Mouse (Mus musculus) inflammation-experienced regulatory T-cells, adult 6 months (primary cell): ENCODE data around the gene Gnl2. TPM values are rescaled to one million over a fixed set of nuclear protein-coding genes. Genes with fewer than 3 reads are reported as not detected.

Experiments used
- ATAC-seq: one replicate; pipeline ENCODE4 v1.8.0; 2017
- polyA plus RNA-seq, 3 experiments: library from polyadenylated mRNA; unstranded; fragments of 100-300 nt; shearing (Covaris generic); gene quantifications; one replicate each; pipeline ENCODE4 v1.2.1; 2017

Gnl2 gene
- polyA plus RNA-seq, 3 experiments from 2014 or later = 44.4 to 76.7 (median 68.9) TPM

- ATAC-seq = no peak
Measured at GRCm38 (mm10) chr4:125004886-125005285, 11.5 kb upstream of the Gnl2 start.

GRCm38 (mm10) chr4:125007460-125007859, 8.9 kb upstream of the Gnl2 start:
- ATAC-seq = no peak

- ATAC-seq = no peak
Measured at GRCm38 (mm10) chr4:125008220-125008619, 8.2 kb upstream of the Gnl2 start.

GRCm38 (mm10) chr4:125008712-125009111, 7.7 kb upstream of the Gnl2 start:
- no peak for ATAC-seq

- ATAC-seq = no peak
Measured at GRCm38 (mm10) chr4:125017431-125017830, 1.0 kb downstream of the Gnl2 start.

GRCm38 (mm10) chr4:125020780-125021538, 4.6 kb downstream of the Gnl2 start:
- no peak for ATAC-seq

- ATAC-seq = peak; percentile 99
Measured at GRCm38 (mm10) chr4:125029891-125030614, 13.7 kb downstream of the Gnl2 start.

- no peak for ATAC-seq
Measured at GRCm38 (mm10) chr4:125034341-125034740, 18.0 kb downstream of the Gnl2 start.

GRCm38 (mm10) chr4:125044454-125044853, 28.1 kb downstream of the Gnl2 start:
- ATAC-seq = no peak

- ATAC-seq = no peak
Measured at GRCm38 (mm10) chr4:125055385-125055784, 39.0 kb downstream of the Gnl2 start.

- ATAC-seq = no peak
Measured at GRCm38 (mm10) chr4:125056476-125056875, 40.1 kb downstream of the Gnl2 start.

- no peak for ATAC-seq
Measured at GRCm38 (mm10) chr4:125057273-125057672, 40.9 kb downstream of the Gnl2 start.

- no peak for ATAC-seq
Measured at GRCm38 (mm10) chr4:125058033-125058432, 41.6 kb downstream of the Gnl2 start.

GRCm38 (mm10) chr4:125059025-125059424, 42.6 kb downstream of the Gnl2 start:
- ATAC-seq = no peak

GRCm38 (mm10) chr4:125063829-125064228, 47.4 kb downstream of the Gnl2 start:
- ATAC-seq = no peak

- ATAC-seq = peak; percentile 35
Measured at GRCm38 (mm10) chr4:125065517-125066307, 49.3 kb downstream of the Gnl2 start, which contains the start of gene Dnali1. TSS of gene Dnali1 (minus strand) at chr4:125065703.

GRCm38 (mm10) chr4:125066490-125067370, 50.3 kb downstream of the Gnl2 start, which contains the start of gene Snip1:
TSS of gene Snip1 (plus strand) at chr4:125066672.
- peak; percentile 92 for ATAC-seq

GRCm38 (mm10) chr4:125077700-125078099, 61.3 kb downstream of the Gnl2 start:
- ATAC-seq = no peak

- no peak for ATAC-seq
Measured at GRCm38 (mm10) chr4:125078698-125079097, 62.3 kb downstream of the Gnl2 start.

- peak; percentile 82 for ATAC-seq
Measured at GRCm38 (mm10) chr4:125084403-125085345, 68.3 kb downstream of the Gnl2 start, which contains the start of gene Meaf6. TSS of gene Meaf6 (plus strand) at chr4:125085134.
